Mouse (Mus musculus) forebrain, embryonic 11.5 days (tissue): ENCODE data around the gene Mxd1. TPM values are rescaled to one million over a fixed set of nuclear protein-coding genes. Genes with fewer than 3 reads are reported as not detected.

ENCODE experiments used
- ATAC-seq: fragments of 200-750 bp; cut with Nextera tagmentation; replicated peaks from 2 replicates; pipeline ENCODE4 v1.8.0; 2017; ENCODE audit warnings: moderate TSS enrichment; ENCODE audit not compliant: low FRiP score
- DNase-seq: peaks from one replicate; pipeline ENCODE4 v3.0.0-alpha.2; 2017; ENCODE audit warnings: low spot score
- H3K27ac ChIP-seq: fragments of 300-500 bp; sonication (generic); 2 replicates; pipeline ENCODE4 v1.5.1; 2014; ENCODE audit warnings: low read depth, low read length
- H3K27me3 ChIP-seq: fragments of 300-500 bp; sonication (generic); 2 replicates; pipeline ENCODE4 v1.6.1; 2014; ENCODE audit warnings: mild to moderate bottlenecking, low read length, mixed read lengths; ENCODE audit not compliant: control insufficient read depth, insufficient read depth
- H3K36me3 ChIP-seq: fragments of 300-500 bp; sonication (generic); 2 replicates; pipeline ENCODE4 v1.6.1; 2014; ENCODE audit warnings: mild to moderate bottlenecking, low read length, moderate library complexity, mixed read lengths; ENCODE audit not compliant: control insufficient read depth, insufficient read depth
- H3K4me1 ChIP-seq: fragments of 300-500 bp; sonication (generic); replicated peaks from 2 replicates; pipeline ENCODE4 v1.6.1; 2014; ENCODE audit warnings: low read length, mixed read lengths; ENCODE audit not compliant: control insufficient read depth, insufficient read depth
- H3K4me2 ChIP-seq: fragments of 300-500 bp; sonication (generic); 2 replicates; pipeline ENCODE4 v1.6.1; 2014; ENCODE audit warnings: low read depth, mild to moderate bottlenecking, low read length, moderate library complexity, mixed read lengths; ENCODE audit not compliant: severe bottlenecking
- H3K4me3 ChIP-seq: fragments of 300-500 bp; sonication (generic); 2 replicates; pipeline ENCODE4 v1.5.1; 2014; ENCODE audit warnings: low read depth, low read length
- H3K9ac ChIP-seq: fragments of 300-500 bp; sonication (generic); 2 replicates; pipeline ENCODE4 v1.6.1; 2014; ENCODE audit warnings: low read length
- H3K9me3 ChIP-seq: fragments of 300-500 bp; sonication (generic); 2 replicates; pipeline ENCODE4 v1.6.1; 2016; ENCODE audit warnings: low read length, mixed read lengths; ENCODE audit not compliant: control insufficient read depth
- WGBS: fragments of 180-500 bp; shearing (Covaris S2); extraction: QIAGEN DNeasy Blood & Tissue Kit; methylation state at CpG from one replicate; pipeline ENCODE4 v1.1.7; 2014; 5-methylcytosine and 5-hydroxymethylcytosine counted together
- polyA plus RNA-seq: library from polyadenylated mRNA; unstranded; fragments of >200 nt; fragmentation: Nextera tagmentation; extraction: Ambion mirVana; gene quantifications from 2 replicates; pipeline ENCODE4 v1.2.1, GENCODE M21; 2014

Gene Mxd1
- polyA plus RNA-seq = 16.8 and 17.5 TPM in 2 replicates

DNA sequence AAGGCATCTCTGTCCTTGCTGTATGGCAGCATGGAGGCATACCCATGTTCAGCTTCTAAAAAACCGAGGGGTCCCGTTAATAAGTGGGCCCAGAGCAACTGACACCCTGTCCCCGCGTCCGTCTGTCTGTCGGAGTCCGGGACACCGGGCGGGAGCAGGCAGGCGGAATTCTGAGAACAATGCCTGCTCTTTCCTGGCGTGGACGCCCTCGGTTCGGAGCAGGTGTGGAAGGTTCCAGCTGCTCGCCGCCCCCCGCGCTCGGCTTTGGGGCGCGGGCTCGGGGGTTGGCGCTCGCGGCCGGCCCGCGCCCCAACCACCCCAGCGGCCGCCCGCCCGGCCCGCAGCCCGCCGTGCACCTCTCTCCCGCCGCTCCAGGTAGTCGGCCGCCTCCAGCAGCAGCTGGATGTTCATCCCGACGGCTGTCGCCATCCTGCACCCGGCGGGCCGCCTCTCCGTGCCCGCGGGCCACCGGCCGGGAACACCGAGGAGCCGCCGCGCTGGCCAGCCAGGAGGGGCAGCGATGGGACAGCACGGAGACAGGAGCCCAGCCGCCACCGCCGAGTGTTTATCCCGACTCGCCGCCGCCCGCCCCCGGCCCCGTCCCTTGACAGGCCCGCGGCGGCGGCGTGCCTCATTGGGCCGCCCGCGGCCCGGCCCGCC, at the start of gene Mxd1:
TSS of gene Mxd1 (minus strand) at position 582 of the 660 bp plus-strand sequence.
- H3K9me3 ChIP-seq = no peaks in the 10 kb centered on the region

DNA sequence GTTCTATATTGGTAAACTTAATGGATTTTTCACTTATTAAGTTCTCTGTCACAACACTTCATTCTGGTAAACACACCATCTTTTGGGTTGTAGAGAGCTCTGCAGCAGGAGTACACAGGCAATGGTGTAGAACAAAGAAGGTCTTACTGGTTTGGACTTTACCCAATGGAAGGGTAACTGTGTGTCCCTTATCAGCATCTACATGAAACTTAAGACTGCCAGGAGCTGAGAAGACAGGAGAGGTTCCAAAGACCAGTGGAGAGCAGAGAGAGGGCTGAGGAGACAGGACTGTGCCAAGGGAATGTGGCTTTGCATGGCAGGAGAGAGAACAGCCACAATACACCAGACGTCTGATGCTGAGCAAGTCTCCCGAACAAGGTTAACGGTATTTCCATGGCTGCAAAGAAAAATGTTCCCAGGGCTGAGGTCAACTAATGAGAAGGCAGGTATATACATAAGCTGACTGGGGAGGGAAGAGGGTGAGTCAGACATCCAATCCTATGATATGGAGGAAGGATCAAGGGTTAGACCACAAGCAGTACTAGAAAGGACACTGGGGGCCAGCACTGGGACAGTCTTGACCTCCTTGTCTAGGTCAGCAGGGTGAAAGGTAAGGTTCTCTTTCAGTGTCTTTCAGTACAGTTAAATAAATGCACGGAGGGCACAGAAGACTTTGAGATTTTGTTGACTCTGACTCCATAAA, 39.3 kb upstream of the Mxd1 start:
- Histone ChIP-seq H3K36me3 (peaks cover 2% of the 10 kb centered on the region; the same call in 1 of the 2 replicates), H3K9ac (no peak overlapping the region), H3K4me1 (no peaks in the 10 kb centered on the region), H3K4me3 (no peak overlapping the region), H3K27ac (no peak overlapping the region), H3K9me3 (no peaks in the 10 kb centered on the region), H3K27me3 (no peaks in the 10 kb centered on the region), H3K4me2 (no peak overlapping the region)
- 85% methylated on average over 4 of the region's 4 CpGs for WGBS
- ATAC-seq (no peak), DNase-seq (no peak)

More for the DNA sequence above, at the start of gene Mxd1:
- peaks cover 3% of the 10 kb centered on the region; the same call in 1 of the 2 replicates for H3K4me1 ChIP-seq
- peak within 1 kb of the TSS; percentile 92 for H3K4me2 ChIP-seq
- H3K36me3 ChIP-seq = no peaks in the 10 kb centered on the region
- peak within 1 kb of the TSS; percentile 93 for H3K4me3 ChIP-seq
- H3K27me3 ChIP-seq = no peaks in the 10 kb centered on the region
- peak within 1 kb of the TSS; percentile 72 for H3K9ac ChIP-seq
- no peak for ATAC-seq
- WGBS = under 1% methylated on average over 70 of the region's 76 CpGs
- no peak for DNase-seq
- 0 out of 2 replicates have a peak within 1 kb of the TSS, but pooled peaks have one; percentile 25 for H3K27ac ChIP-seq

DNA sequence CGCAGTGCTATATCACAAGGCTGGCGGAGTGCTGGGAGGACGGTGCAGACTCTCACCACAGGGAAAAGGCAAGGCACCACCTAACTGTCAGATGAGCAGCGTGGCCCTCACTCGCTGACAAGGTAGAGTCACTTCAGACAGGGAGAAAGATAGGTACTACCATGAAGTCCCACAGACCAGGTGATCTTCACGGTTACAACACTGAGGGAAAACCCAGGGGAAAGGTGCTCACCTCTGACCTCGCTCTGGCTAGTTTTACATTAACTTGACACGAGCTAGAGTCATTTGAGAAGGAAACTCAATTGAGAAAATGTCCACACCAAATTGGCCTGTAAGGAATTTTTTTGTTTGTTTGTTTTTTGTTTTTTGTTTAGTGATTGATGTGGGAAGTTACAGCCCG, 33.6 kb upstream of the Mxd1 start:
- Histone ChIP-seq H3K27me3 (no peaks in the 10 kb centered on the region), H3K4me1 (no peaks in the 10 kb centered on the region), H3K9me3 (no peaks in the 10 kb centered on the region), H3K4me3 (no peak overlapping the region), H3K36me3 (peaks cover 6% of the 10 kb centered on the region; the same call in 1 of the 2 replicates), H3K9ac (no peak overlapping the region), H3K27ac (no peak overlapping the region), H3K4me2 (no peak overlapping the region)
- WGBS = 89% methylated on average over 9 of the region's 9 CpGs
- peak; percentile 13 for DNase-seq
- no peak for ATAC-seq

DNA sequence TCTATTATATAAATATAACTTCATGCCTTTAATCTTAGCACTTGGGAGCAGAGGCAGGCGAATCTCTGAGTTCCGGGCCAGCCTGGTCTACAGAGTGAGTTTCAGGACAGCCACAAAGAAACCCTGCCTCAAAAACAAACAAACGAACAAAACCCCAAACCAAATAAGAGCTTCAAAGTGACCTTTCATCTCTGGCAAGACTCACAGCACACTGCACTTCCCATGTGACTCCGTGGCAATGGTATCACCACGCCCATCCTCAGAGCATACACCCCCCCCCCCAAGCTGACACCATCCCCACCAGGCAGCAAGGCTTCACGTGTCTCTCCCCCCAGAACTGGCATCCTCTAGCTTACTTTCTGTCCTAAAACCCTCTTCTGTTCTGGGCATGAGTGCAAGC, 28.9 kb upstream of the Mxd1 start:
- Histone ChIP-seq H3K4me2 (no peak overlapping the region), H3K4me1 (no peaks in the 10 kb centered on the region), H3K36me3 (peaks cover 4% of the 10 kb centered on the region; the same call in 1 of the 2 replicates), H3K27me3 (no peaks in the 10 kb centered on the region), H3K27ac (no peak overlapping the region), H3K9me3 (no peaks in the 10 kb centered on the region), H3K9ac (no peak overlapping the region), H3K4me3 (no peak overlapping the region)
- WGBS = 89% methylated on average over 6 of the region's 6 CpGs
- DNase-seq = peak; percentile 35
- no peak for ATAC-seq

DNA sequence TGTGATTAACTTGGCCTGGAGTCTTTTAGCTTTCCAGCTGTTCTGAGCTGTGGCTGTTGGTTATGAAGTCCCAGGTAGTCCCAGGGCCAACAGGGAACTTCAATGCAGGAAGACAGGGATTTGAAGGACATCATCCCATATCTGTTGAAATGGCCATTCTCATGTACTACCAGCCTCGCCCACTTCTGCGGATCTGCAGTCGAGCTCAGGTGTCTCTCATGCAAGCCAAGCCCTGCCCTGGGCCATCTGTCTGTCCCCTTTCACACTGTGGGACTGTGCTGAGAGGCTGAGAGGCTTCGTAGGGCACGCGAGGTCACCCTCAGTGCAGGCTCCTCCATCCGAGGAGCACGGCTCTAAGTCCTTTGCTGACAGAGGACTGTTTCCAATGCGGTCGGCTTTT, 27.3 kb upstream of the Mxd1 start:
- 89% methylated on average over 10 of the region's 10 CpGs for WGBS
- no peak for ATAC-seq
- H3K4me1 ChIP-seq = no peaks in the 10 kb centered on the region

DNA sequence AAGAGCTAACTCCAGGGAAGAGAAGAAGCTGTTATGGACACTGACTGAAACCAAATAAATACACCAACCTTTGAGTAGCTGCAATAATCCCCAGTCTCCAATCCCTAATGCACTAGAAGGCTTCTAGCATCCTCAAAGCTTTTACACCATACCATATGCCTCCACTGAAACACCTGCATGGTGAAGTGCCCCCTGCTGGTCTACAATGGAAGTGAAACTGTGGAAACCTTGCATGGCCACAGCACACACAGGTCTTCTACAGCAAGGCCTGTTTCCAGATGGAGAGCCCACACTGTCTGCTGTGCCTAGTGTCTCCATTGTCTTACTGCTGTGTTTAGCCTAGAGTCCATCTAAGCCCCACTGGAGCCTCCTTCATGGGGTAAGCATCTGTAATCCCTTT, 25.5 kb upstream of the Mxd1 start:
- Histone ChIP-seq H3K9me3 (no peaks in the 10 kb centered on the region), H3K36me3 (peaks cover 2% of the 10 kb centered on the region; the same call in 1 of the 2 replicates), H3K4me2 (no peak overlapping the region), H3K9ac (no peak overlapping the region), H3K27ac (no peak overlapping the region), H3K4me1 (no peaks in the 10 kb centered on the region), H3K4me3 (no peak overlapping the region), H3K27me3 (no peaks in the 10 kb centered on the region)
- ATAC-seq = no peak
- peak; percentile 76 for DNase-seq

More for the DNA sequence above, 27.3 kb upstream of the Mxd1 start:
- no peak overlapping the region for H3K27ac ChIP-seq
- H3K4me3 ChIP-seq = no peak overlapping the region
- H3K9me3 ChIP-seq = no peaks in the 10 kb centered on the region
- no peak overlapping the region for H3K9ac ChIP-seq
- H3K27me3 ChIP-seq = no peaks in the 10 kb centered on the region
- peak; percentile 35 for DNase-seq
- H3K36me3 ChIP-seq = peaks cover 4% of the 10 kb centered on the region; the same call in 1 of the 2 replicates
- H3K4me2 ChIP-seq = no peak overlapping the region

DNA sequence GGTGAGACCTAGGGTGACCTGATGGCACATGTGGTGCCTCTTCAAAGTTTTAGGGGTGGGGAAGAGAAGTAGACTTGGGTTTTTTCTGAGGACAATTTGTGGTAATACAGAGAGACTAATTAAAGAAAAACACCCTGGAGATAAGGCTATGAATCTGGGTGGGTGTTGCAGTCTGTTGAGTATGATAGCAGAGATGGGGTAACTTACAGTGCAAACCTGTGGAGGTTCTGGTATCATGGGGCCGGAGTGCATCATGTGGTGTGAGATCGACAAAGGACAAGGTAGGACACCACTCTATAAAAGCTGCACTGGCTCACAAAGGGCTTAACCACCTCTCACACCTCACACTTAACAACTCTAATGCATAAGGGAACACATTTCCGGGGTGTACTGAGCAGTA, 20.7 kb upstream of the Mxd1 start:
- no peaks in the 10 kb centered on the region for H3K4me1 ChIP-seq
- H3K9ac ChIP-seq = no peak overlapping the region
- no peak overlapping the region for H3K27ac ChIP-seq
- H3K27me3 ChIP-seq = no peaks in the 10 kb centered on the region
- ATAC-seq = no peak
- H3K4me2 ChIP-seq = no peak overlapping the region
- H3K4me3 ChIP-seq = no peak overlapping the region
- no peaks in the 10 kb centered on the region for H3K9me3 ChIP-seq
- no peak for DNase-seq
- H3K36me3 ChIP-seq = no peaks in the 10 kb centered on the region
- 89% methylated on average over 3 of the region's 3 CpGs for WGBS

DNA sequence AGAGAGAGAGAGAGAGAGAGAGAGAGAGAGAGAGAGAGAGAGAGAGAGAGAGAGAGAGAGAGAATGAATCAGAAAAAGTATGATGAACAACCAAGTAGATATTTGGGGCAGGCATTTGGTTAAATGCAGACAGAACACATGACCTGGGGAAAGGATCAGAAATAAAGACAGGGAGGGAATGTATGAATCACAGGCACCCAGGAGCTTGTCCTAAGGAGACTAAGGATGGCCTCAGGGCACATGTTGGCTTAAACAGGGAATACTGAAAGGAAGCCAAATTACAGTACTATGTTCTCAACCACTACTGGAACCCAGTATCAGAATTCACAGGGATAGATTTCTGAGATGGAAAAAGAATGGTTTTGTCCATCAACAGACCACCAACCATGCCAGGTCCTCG, 18.0 kb upstream of the Mxd1 start:
- 0 out of 2 replicates have a peak, but pooled peaks cover 2% of the 10 kb centered on the region for H3K4me1 ChIP-seq
- no peaks in the 10 kb centered on the region for H3K36me3 ChIP-seq
- H3K4me2 ChIP-seq = no peak overlapping the region
- no peaks in the 10 kb centered on the region for H3K9me3 ChIP-seq
- H3K27ac ChIP-seq = no peak overlapping the region
- WGBS = 65% methylated on average over 1 of the region's 1 CpGs
- DNase-seq (no peak), ATAC-seq (no peak)
- no peak overlapping the region for H3K4me3 ChIP-seq
- H3K27me3 ChIP-seq = no peaks in the 10 kb centered on the region
- H3K9ac ChIP-seq = no peak overlapping the region
